Mouse (Mus musculus) midbrain, embryonic 10.5 days (tissue): ENCODE measurements around the gene Fbln7. TPM values are rescaled to one million over a fixed set of nuclear protein-coding genes. Genes with fewer than 3 reads are reported as not detected.
A peak's percentile ranks its signal among the peaks of the same experiment; 100 is the strongest.

Experiments used
- DNase-seq: peaks from one replicate; pipeline ENCODE4 v3.0.0-alpha.2; 2017; ENCODE audit warnings: low spot score
- H3K27ac ChIP-seq: fragments of 300-500 bp; sonication (generic); replicated peaks from 2 replicates; pipeline ENCODE4 v1.5.1; 2016; ENCODE audit warnings: mild to moderate bottlenecking
- H3K27me3 ChIP-seq: fragments of 300-500 bp; sonication (generic); 2 replicates; pipeline ENCODE4 v1.6.1; 2016; ENCODE audit warnings: low read depth, mild to moderate bottlenecking; ENCODE audit not compliant: poor library complexity, severe bottlenecking
- H3K36me3 ChIP-seq: fragments of 300-500 bp; sonication (generic); 2 replicates; pipeline ENCODE4 v1.6.1; 2016; ENCODE audit warnings: mild to moderate bottlenecking, moderate library complexity
- H3K4me1 ChIP-seq: fragments of 300-500 bp; sonication (generic); 2 replicates; pipeline ENCODE4 v1.6.1; 2016
- H3K4me3 ChIP-seq: fragments of 300-500 bp; sonication (generic); 2 replicates; pipeline ENCODE4 v1.5.1; 2016; ENCODE audit warnings: mild to moderate bottlenecking, moderate library complexity
- H3K9me3 ChIP-seq: fragments of 300-500 bp; sonication (generic); replicated peaks from 2 replicates; pipeline ENCODE4 v1.6.1; 2016; ENCODE audit warnings: mild to moderate bottlenecking
- WGBS: fragments of 180-500 bp; shearing (Covaris S2); methylation state at CpG from one replicate; pipeline ENCODE4 v1.1.7; 2016; 5-methylcytosine and 5-hydroxymethylcytosine counted together
- polyA plus RNA-seq: library from polyadenylated mRNA; unstranded; fragments of >200 nt; fragmentation: Nextera tagmentation; extraction: Ambion mirVana; gene quantifications from 2 replicates; pipeline ENCODE4 v1.2.1, GENCODE M21; 2016

Fbln7 gene
- polyA plus RNA-seq, 1 experiment from 2014 or later: 2.7 TPM

- Histone ChIP-seq H3K27ac (no peak overlapping the region), H3K4me3 (no peak overlapping the region), H3K9me3 (no peaks in the 10 kb centered on the region), H3K4me1 (no peaks in the 10 kb centered on the region), H3K36me3 (peaks cover 91% of the 10 kb centered on the region), H3K27me3 (no peaks in the 10 kb centered on the region)
- DNase-seq: no peak
- 96% methylated on average over 3 of the region's 3 CpGs for WGBS
These were observed 24.2 kb upstream of the Fbln7 start for GRCm38 (mm10) chr2:128838611-128839010.

- 84% methylated on average over 2 of the region's 2 CpGs for WGBS
These were observed 23.3 kb upstream of the Fbln7 start for GRCm38 (mm10) chr2:128839501-128839900.

GRCm38 (mm10) chr2:128842437-128842836 lies 20.3 kb upstream of the Fbln7 start:
- H3K27me3 ChIP-seq: no peaks in the 10 kb centered on the region
- H3K27ac ChIP-seq: no peak overlapping the region
- H3K36me3 ChIP-seq: peaks cover 89% of the 10 kb centered on the region
- no peaks in the 10 kb centered on the region for H3K9me3 ChIP-seq
- no peak for DNase-seq
- H3K4me1 ChIP-seq: no peaks in the 10 kb centered on the region
- WGBS: 91% methylated on average over 8 of the region's 8 CpGs
- H3K4me3 ChIP-seq: no peak overlapping the region

More at GRCm38 (mm10) chr2:128839501-128839900, 23.3 kb upstream of the Fbln7 start:
- no peak for DNase-seq
- Histone ChIP-seq H3K4me1 (no peaks in the 10 kb centered on the region), H3K36me3 (peaks cover 89% of the 10 kb centered on the region), H3K4me3 (no peak overlapping the region), H3K27me3 (no peaks in the 10 kb centered on the region), H3K9me3 (no peaks in the 10 kb centered on the region), H3K27ac (no peak overlapping the region)

- no peak for DNase-seq
- Histone ChIP-seq H3K9me3 (no peaks in the 10 kb centered on the region), H3K27ac (no peak overlapping the region), H3K4me3 (no peak overlapping the region), H3K36me3 (peaks cover 77% of the 10 kb centered on the region), H3K27me3 (no peaks in the 10 kb centered on the region), H3K4me1 (no peaks in the 10 kb centered on the region)
- WGBS: 95% methylated on average over 2 of the region's 2 CpGs
These were observed 12.7 kb upstream of the Fbln7 start for GRCm38 (mm10) chr2:128850036-128850435.

- H3K9me3 ChIP-seq: no peaks in the 10 kb centered on the region; the same call in 1 of the 2 replicates
- no peak overlapping the region for H3K4me3 ChIP-seq
- H3K27ac ChIP-seq: no peak overlapping the region
- no peaks in the 10 kb centered on the region for H3K27me3 ChIP-seq
- no peak for DNase-seq
- H3K4me1 ChIP-seq: no peaks in the 10 kb centered on the region
- 89% methylated on average over 1 of the region's 1 CpGs for WGBS
- peaks cover 16% of the 10 kb centered on the region for H3K36me3 ChIP-seq
These were observed 6.1 kb upstream of the Fbln7 start for GRCm38 (mm10) chr2:128856673-128857072.

- Histone ChIP-seq H3K4me1 (peaks cover 6% of the 10 kb centered on the region), H3K4me3 (no peak overlapping the region), H3K9me3 (no peaks in the 10 kb centered on the region; the same call in 1 of the 2 replicates), H3K27me3 (peaks cover 18% of the 10 kb centered on the region), H3K36me3 (no peaks in the 10 kb centered on the region), H3K27ac (no peak overlapping the region)
- no peak for DNase-seq
- 89% methylated on average over 6 of the region's 6 CpGs for WGBS
These were observed 3.8 kb upstream of the Fbln7 start for GRCm38 (mm10) chr2:128858962-128859361.

- H3K4me3 ChIP-seq: no peak overlapping the region
- H3K27ac ChIP-seq: no peak overlapping the region
- H3K9me3 ChIP-seq: no peaks in the 10 kb centered on the region; the same call in 1 of the 2 replicates
- no peak for DNase-seq
- no peaks in the 10 kb centered on the region for H3K36me3 ChIP-seq
- H3K4me1 ChIP-seq: peaks cover 11% of the 10 kb centered on the region
- 88% methylated on average over 3 of the region's 3 CpGs for WGBS
- peaks cover 27% of the 10 kb centered on the region for H3K27me3 ChIP-seq
These were observed 2.9 kb upstream of the Fbln7 start for GRCm38 (mm10) chr2:128859861-128860260.

- Histone ChIP-seq H3K4me3 (peak overlapping the region; percentile 61), H3K9me3 (no peaks in the 10 kb centered on the region; the same call in 1 of the 2 replicates), H3K4me1 (peaks cover 13% of the 10 kb centered on the region), H3K36me3 (no peaks in the 10 kb centered on the region), H3K27ac (peak overlapping the region; percentile 78), H3K27me3 (peaks cover 39% of the 10 kb centered on the region)
- whole genome bisulfite sequencing: 1% methylated on average over 38 of the region's 38 CpGs
- peak; percentile 79 for DNase-seq
These were observed 1.1 kb downstream of the Fbln7 start for GRCm38 (mm10) chr2:128863777-128864331.

GRCm38 (mm10) chr2:128865061-128865460 lies 2.3 kb downstream of the Fbln7 start:
- Histone ChIP-seq H3K4me1 (peaks cover 17% of the 10 kb centered on the region), H3K27me3 (peaks cover 39% of the 10 kb centered on the region), H3K27ac (no peak overlapping the region), H3K4me3 (no peak overlapping the region), H3K36me3 (no peaks in the 10 kb centered on the region), H3K9me3 (no peaks in the 10 kb centered on the region)
- 78% methylated on average over 3 of the region's 3 CpGs for WGBS
- no peak for DNase-seq

GRCm38 (mm10) chr2:128871656-128872055 lies 8.9 kb downstream of the Fbln7 start:
- Histone ChIP-seq H3K27me3 (no peaks in the 10 kb centered on the region), H3K4me3 (no peak overlapping the region), H3K27ac (no peak overlapping the region), H3K9me3 (no peaks in the 10 kb centered on the region), H3K36me3 (no peaks in the 10 kb centered on the region), H3K4me1 (peaks cover 4% of the 10 kb centered on the region; the same call in 1 of the 2 replicates)
- no peak for DNase-seq
- WGBS: 79% methylated on average over 8 of the region's 8 CpGs

GRCm38 (mm10) chr2:128872256-128872655 lies 9.5 kb downstream of the Fbln7 start:
- 88% methylated on average over 9 of the region's 9 CpGs for WGBS
- no peaks in the 10 kb centered on the region for H3K27me3 ChIP-seq

GRCm38 (mm10) chr2:128875526-128875925 lies 12.7 kb downstream of the Fbln7 start:
- no peak overlapping the region for H3K27ac ChIP-seq
- H3K4me3 ChIP-seq: no peak overlapping the region
- no peaks in the 10 kb centered on the region for H3K36me3 ChIP-seq
- DNase-seq: no peak
- H3K9me3 ChIP-seq: no peaks in the 10 kb centered on the region
- H3K4me1 ChIP-seq: no peaks in the 10 kb centered on the region
- no peaks in the 10 kb centered on the region for H3K27me3 ChIP-seq
- 85% methylated on average over 8 of the region's 8 CpGs for WGBS

More at GRCm38 (mm10) chr2:128872256-128872655, 9.5 kb downstream of the Fbln7 start:
- H3K4me3 ChIP-seq: no peak overlapping the region
- peaks cover 4% of the 10 kb centered on the region; the same call in 1 of the 2 replicates for H3K4me1 ChIP-seq
- no peak overlapping the region for H3K27ac ChIP-seq
- no peaks in the 10 kb centered on the region for H3K9me3 ChIP-seq
- no peak for DNase-seq
- H3K36me3 ChIP-seq: no peaks in the 10 kb centered on the region

GRCm38 (mm10) chr2:128881236-128881635 lies 18.5 kb downstream of the Fbln7 start:
- WGBS: 73% methylated on average over 4 of the region's 4 CpGs

More at GRCm38 (mm10) chr2:128881236-128881635, 18.5 kb downstream of the Fbln7 start:
- DNase-seq: no peak
- no peak overlapping the region for H3K4me3 ChIP-seq
- H3K36me3 ChIP-seq: no peaks in the 10 kb centered on the region
- H3K27ac ChIP-seq: no peak overlapping the region
- H3K27me3 ChIP-seq: no peaks in the 10 kb centered on the region
- H3K9me3 ChIP-seq: no peaks in the 10 kb centered on the region
- H3K4me1 ChIP-seq: no peaks in the 10 kb centered on the region
